Mouse (Mus musculus) thymus, adult 2 months (tissue): Measurements from ENCODE around the gene Gm6904.
"Not testable (repeated sequence)": the region's sequence is repeated elsewhere in the genome, so short reads cannot be mapped to it uniquely, and the experiment has no call there.

Experiments used
- CTCF ChIP-seq: fragments of 200-500 bp; IDR thresholded peaks from 2 replicates; pipeline ENCODE4 v1.5.1; 2012; ENCODE audit warnings: mild to moderate bottlenecking, control low read depth, low read length, moderate library complexity, borderline replicate concordance; ENCODE audit not compliant: control insufficient read depth, poor library complexity, insufficient read depth; ENCODE audit errors: extremely low read depth
- POLR2A ChIP-seq: fragments of 200-500 bp; IDR thresholded peaks from 2 replicates; pipeline ENCODE4 v1.6.1; 2012; ENCODE audit warnings: mild to moderate bottlenecking, low read length, control low read depth, moderate library complexity; ENCODE audit not compliant: control insufficient read depth, poor library complexity, insufficient read depth; ENCODE audit errors: extremely low read depth

DNA sequence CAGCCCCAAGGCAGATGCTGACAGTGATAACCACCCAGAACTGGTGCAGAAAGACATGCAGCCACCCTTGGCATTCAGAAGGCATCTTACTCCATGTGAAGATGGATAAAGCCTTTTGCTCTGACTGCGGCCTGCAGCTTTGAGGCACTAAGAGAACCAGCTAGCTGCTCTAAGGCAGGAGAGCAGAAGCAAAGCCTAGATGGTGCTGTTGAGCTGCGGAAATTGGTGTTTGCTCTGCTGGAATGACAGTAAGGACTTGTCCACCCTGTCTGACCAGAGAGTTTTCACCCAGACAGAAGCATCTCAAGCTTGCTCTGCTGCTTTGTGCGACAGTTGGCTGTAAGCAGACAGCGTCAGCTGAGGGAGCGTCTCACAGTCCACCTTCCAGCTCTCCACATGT, 9.7 kb downstream of the Gm6904 start:
- TF ChIP-seq CTCF, POLR2A: not testable (repeated sequence)
